Mouse (Mus musculus): ENCODE results near the gene Helq. TPM values are rescaled to one million over a fixed set of nuclear protein-coding genes. Genes with fewer than 3 reads are reported as not detected.
A peak's percentile ranks its signal among the peaks of the same experiment; 100 is the strongest.

The Helq gene
- total and polyA plus RNA-seq, 3 experiments: 12.1 to 24.3 (median 13.1) TPM

DNA sequence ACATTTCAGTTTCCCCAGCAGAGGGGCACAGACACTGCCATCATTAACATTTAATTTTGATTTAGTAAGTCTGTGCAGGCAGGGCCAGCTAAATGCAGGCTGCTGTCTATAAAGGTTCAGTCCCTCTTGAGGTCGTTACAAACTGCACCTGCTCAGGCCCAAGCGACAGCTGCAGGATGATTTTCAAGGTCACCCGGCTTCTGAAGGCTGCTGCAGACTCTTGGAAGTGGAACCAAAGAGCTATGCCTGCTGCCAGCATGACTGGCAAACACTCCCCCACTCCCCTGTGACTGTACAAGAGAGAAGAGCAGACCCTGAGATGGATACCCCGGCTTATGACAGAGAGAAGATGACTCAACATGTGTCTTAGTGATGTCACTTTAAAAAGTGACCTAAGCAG lies 46.7 kb downstream of the Helq start:
- in situ Hi-C loops (cut with MboI; ENCODE audit: low pct_ligation_motif_present, low pct_unique_long_range_greater_than_20kb, low sequenced_read_pairs): no loop called here
- TF ChIP-seq GABPA (IDR thresholded peaks at IDR 0.05; ENCODE audit: insufficient replicate concordance, low read depth, low read length) (peak; percentile 51; the same call in 1 of the 2 replicates), EP300 (IDR thresholded peaks at IDR 0.05; ENCODE audit: low read length) (peak; percentile 58; the same call in 1 of the 2 replicates), ETS1 (conservative IDR thresholded peaks at IDR 0.05; ENCODE audit: low read depth, low read length) (peak; percentile 58), SIN3A (IDR thresholded peaks at IDR 0.05; ENCODE audit: low read length) (0 out of 2 replicates have a peak, but pooled peaks have one; percentile 55), CTCF (conservative IDR thresholded peaks at IDR 0.05 in 1 of 2, IDR thresholded peaks at IDR 0.05 in 1 of 2; ENCODE audit: low read depth in 2 of 2, low read length in 2 of 2) (no peak), MAFK (IDR thresholded peaks at IDR 0.05; ENCODE audit: insufficient replicate concordance, low read length) (0 out of 2 replicates have a peak, but pooled peaks have one; percentile 39), TCF12 (IDR thresholded peaks at IDR 0.05; ENCODE audit: low read depth, low read length) (peak; percentile 67; the same call in 1 of the 2 replicates), MXI1 (IDR thresholded peaks at IDR 0.05; ENCODE audit: low read depth, low read length) (0 out of 2 replicates have a peak, but pooled peaks have one; percentile 33), MEF2A (IDR thresholded peaks at IDR 0.05; ENCODE audit: borderline replicate concordance, low read depth, low read length) (0 out of 2 replicates have a peak, but pooled peaks have one; percentile 13), MAX (IDR thresholded peaks at IDR 0.05; ENCODE audit: low read length) (0 out of 2 replicates have a peak, but pooled peaks have one; percentile 53), KAT2A (IDR thresholded peaks at IDR 0.05; ENCODE audit: insufficient replicate concordance, low read length) (no peak), JUN (IDR thresholded peaks at IDR 0.05; ENCODE audit: insufficient read depth, low read depth, low read length) (0 out of 2 replicates have a peak, but pooled peaks have one; percentile 29), NRF1 (IDR thresholded peaks at IDR 0.05; ENCODE audit: low read depth, low read length) (0 out of 2 replicates have a peak, but pooled peaks have one; percentile 21), PAX5 (IDR thresholded peaks at IDR 0.05; ENCODE audit: low read length) (no peak), MYC (IDR thresholded peaks at IDR 0.05; ENCODE audit: low read depth, low read length) (no peak), CHD1 (IDR thresholded peaks at IDR 0.05; ENCODE audit: low read depth, low read length) (no peak)
- peak overlapping the region; percentile 66 for H3K27ac ChIP-seq (ENCODE audit: insufficient read depth, low read depth)

DNA sequence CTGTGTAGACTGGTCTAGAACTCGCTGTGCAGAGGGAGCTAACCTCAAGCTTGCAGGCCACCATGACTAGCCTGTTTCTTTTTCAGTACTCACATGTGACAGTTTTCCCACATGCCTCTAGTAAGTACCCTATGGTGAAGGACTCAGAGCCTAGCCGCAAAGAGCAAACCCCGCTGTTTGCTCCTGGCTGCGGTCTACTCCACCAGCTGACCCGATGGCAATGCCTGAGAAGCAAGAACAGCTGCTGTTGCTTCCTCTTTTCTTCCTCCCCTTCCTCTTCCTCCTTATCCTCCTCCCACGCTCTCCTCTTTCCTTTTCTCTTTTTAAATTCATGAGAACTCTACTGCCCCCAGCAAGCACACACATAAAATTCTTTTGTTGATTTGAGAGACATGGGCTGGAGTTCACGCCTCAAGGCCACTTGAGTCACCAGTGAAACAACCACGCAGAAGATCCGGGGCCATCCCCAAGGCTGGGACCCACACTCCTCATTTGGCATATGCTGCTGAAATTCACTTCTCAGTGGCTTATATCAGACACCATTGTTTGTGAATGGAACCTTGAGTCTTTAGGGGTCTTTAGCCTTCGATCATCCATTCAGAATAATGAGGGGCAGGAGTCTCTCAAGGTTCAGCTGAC lies 47.7 kb downstream of the Helq start:
- Histone ChIP-seq H3K9ac (ENCODE audit: insufficient read depth, low read depth) (0 out of 2 replicates have a peak overlapping the region, but pooled peaks have one; percentile 6), H3K4me2 (ENCODE audit: insufficient read depth, low read depth, poor library complexity, severe bottlenecking) (peak overlapping the region; percentile 5; the same call in 1 of the 2 replicates), H3K4me3 (replicated peaks in 1 of 3; ENCODE audit: low read depth in 2 of 3, low read length in 2 of 3, poor library complexity in 1 of 3) (no peak overlapping the region), H3K27ac (ENCODE audit: insufficient read depth, low read depth) (peak overlapping the region; percentile 66), H3K79me2 (replicated peaks; ENCODE audit: control insufficient read depth, extremely low read depth, insufficient read depth, poor library complexity, severe bottlenecking) (no peaks in the 10 kb centered on the region), H3K4me1 (ENCODE audit: control insufficient read depth in 1 of 2, insufficient read depth in 2 of 2) (peaks cover 21 to 53% of the 10 kb centered on the region in 2 experiments), H3K36me3 (replicated peaks in 1 of 2; ENCODE audit: control insufficient read depth in 1 of 2, insufficient read depth in 1 of 2, low read length in 1 of 2) (no peaks in the 10 kb centered on the region), H3K9me3 (replicated peaks; ENCODE audit: low read length) (peaks cover 4% of the 10 kb centered on the region), H3K27me3 (replicated peaks) (no peaks in the 10 kb centered on the region)
- dilution Hi-C loops (cut with MboI; ENCODE audit: extremely low pct_ligation_motif_present, extremely low pct_unique_long_range_greater_than_20kb, low sequenced_read_pairs): no loop called here
- in situ Hi-C loops (cut with MboI; ENCODE audit: low pct_ligation_motif_present, low pct_unique_long_range_greater_than_20kb, low sequenced_read_pairs): no loop called here
- DNase-seq (ENCODE audit: extremely low read depth): peak; percentile 76
- TF ChIP-seq JUN (IDR thresholded peaks at IDR 0.05; ENCODE audit: insufficient read depth, low read depth, low read length) (no peak), MEF2A (IDR thresholded peaks at IDR 0.05; ENCODE audit: borderline replicate concordance, low read depth, low read length) (peak; percentile 38; the same call in 1 of the 2 replicates), POLR2A (IDR thresholded peaks at IDR 0.05; ENCODE audit: low read depth, low read length) (0 out of 2 replicates have a peak, but pooled peaks have one; percentile 26), BHLHE40 (IDR thresholded peaks at IDR 0.05; ENCODE audit: low read depth, low read length) (peak; percentile 77), EP300 (IDR thresholded peaks at IDR 0.05; ENCODE audit: low read length) (peak; percentile 73), ZNF384 (IDR thresholded peaks at IDR 0.05; ENCODE audit: low read depth, low read length) (no peak), POLR2AphosphoS2 (IDR thresholded peaks at IDR 0.05; ENCODE audit: low read depth, low read length) (no peak), NELFE (IDR thresholded peaks at IDR 0.05; ENCODE audit: low read depth, low read length) (no peak), USF2 (conservative IDR thresholded peaks at IDR 0.05; ENCODE audit: low read depth, low read length) (no peak), ZC3H11A (IDR thresholded peaks at IDR 0.05; ENCODE audit: low read depth, low read length) (no peak), ELF1 (IDR thresholded peaks at IDR 0.05; ENCODE audit: low read depth, low read length) (no peak), NRF1 (IDR thresholded peaks at IDR 0.05; ENCODE audit: low read depth, low read length) (no peak), CHD1 (IDR thresholded peaks at IDR 0.05; ENCODE audit: low read depth, low read length) (no peak), CHD2 (IDR thresholded peaks at IDR 0.05; ENCODE audit: low read length) (no peak), CTCF (conservative IDR thresholded peaks at IDR 0.05 in 1 of 2, IDR thresholded peaks at IDR 0.05 in 1 of 2; ENCODE audit: low read depth in 2 of 2, low read length in 2 of 2) (peak in 1 of 2 experiments; percentile 9; a peak in 1 of 4 replicates), GABPA (IDR thresholded peaks at IDR 0.05; ENCODE audit: insufficient replicate concordance, low read depth, low read length) (no peak), MAFK (IDR thresholded peaks at IDR 0.05; ENCODE audit: insufficient replicate concordance, low read length) (no peak), ZKSCAN1 (IDR thresholded peaks at IDR 0.05; ENCODE audit: borderline replicate concordance, low read depth, low read length) (no peak), MYC (IDR thresholded peaks at IDR 0.05; ENCODE audit: low read depth, low read length) (peak; percentile 76), RAD21 (IDR thresholded peaks at IDR 0.05; ENCODE audit: low read depth, low read length) (no peak; the same call in 1 of the 2 replicates), E2F4 (IDR thresholded peaks at IDR 0.05; ENCODE audit: insufficient replicate concordance, low read depth, low read length) (no peak)

More for the DNA sequence above, 46.7 kb downstream of the Helq start:
- Histone ChIP-seq H3K9me3 (replicated peaks; ENCODE audit: low read length) (peaks cover 6% of the 10 kb centered on the region), H3K4me2 (ENCODE audit: insufficient read depth, low read depth, poor library complexity, severe bottlenecking) (peak overlapping the region; percentile 18; the same call in 1 of the 2 replicates), H3K36me3 (replicated peaks in 1 of 2; ENCODE audit: control insufficient read depth in 1 of 2, insufficient read depth in 1 of 2, low read length in 1 of 2) (no peaks in the 10 kb centered on the region), H3K9ac (ENCODE audit: insufficient read depth, low read depth) (no peak overlapping the region), H3K27me3 (replicated peaks) (no peaks in the 10 kb centered on the region), H3K79me2 (replicated peaks; ENCODE audit: control insufficient read depth, extremely low read depth, insufficient read depth, poor library complexity, severe bottlenecking) (no peaks in the 10 kb centered on the region), H3K4me3 (replicated peaks in 1 of 3; ENCODE audit: low read depth in 2 of 3, low read length in 2 of 3, poor library complexity in 1 of 3) (no peak overlapping the region), H3K4me1 (ENCODE audit: control insufficient read depth in 1 of 2, insufficient read depth in 2 of 2) (peaks cover 21 to 53% of the 10 kb centered on the region in 2 experiments)
- dilution Hi-C loops (cut with MboI; ENCODE audit: extremely low pct_ligation_motif_present, extremely low pct_unique_long_range_greater_than_20kb, low sequenced_read_pairs): no loop called here
- peak; percentile 64 for DNase-seq (ENCODE audit: extremely low read depth)

All from CH12.LX (cell line).